Mouse (Mus musculus) MEL-GATA-1-ER (cell line): ENCODE measurements around the gene Cnn2.
A peak's percentile ranks its signal among the peaks of the same experiment; 100 is the strongest.

Experiments used
- DNase-seq: peaks from one replicate; pipeline ENCODE4 v3.0.0-alpha.2; 2012; ENCODE audit warnings: low read depth; ENCODE audit errors: extremely low read depth

Gene Cnn2

DNA sequence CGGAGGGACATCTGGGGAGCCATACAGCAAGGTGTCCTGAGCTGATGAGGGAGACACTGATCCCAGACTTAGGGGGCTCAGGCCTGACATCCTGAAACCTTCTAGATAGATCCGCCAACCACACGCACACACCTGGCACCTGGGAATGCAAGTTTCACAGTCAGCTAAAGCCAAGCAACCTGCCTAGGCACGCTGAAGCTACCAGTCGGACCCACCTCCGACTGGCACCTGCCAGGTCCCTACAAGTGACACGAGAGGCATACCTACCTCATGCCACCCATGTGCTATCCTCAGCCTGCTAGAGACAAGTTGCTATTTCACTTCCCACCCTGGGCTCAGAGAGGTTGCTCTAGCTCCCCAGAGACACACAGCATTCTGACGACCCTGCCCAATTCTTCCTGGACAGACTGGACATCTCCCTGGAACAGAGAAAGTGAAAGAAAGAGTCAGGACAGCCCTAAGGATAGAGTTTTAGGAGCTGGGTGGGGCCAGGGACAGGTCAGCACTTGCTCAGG lies 945 bp downstream of the Cnn2 start:
- DNase-seq: no peak

DNA sequence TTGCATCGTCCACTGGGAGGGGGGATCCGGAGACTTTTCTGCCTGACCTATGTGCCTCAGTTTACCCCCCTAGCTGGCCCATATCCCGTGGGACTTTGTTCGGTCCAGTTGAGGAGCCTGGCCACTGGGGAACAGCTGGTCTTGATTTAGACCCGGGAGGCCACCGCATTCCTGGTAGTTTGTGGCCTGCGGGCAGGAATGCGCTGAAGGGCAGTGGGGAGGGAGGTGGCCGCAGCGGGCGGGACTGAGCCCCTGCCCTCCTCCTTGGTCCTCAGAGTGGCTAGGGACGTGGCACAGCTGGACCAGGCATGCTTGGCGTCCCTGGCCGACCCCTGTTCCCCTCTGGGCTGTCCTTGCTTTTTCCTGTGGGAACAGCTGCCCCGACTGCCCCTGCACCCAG lies 1.5 kb downstream of the Cnn2 start:
- DNase-seq: no peak

DNA sequence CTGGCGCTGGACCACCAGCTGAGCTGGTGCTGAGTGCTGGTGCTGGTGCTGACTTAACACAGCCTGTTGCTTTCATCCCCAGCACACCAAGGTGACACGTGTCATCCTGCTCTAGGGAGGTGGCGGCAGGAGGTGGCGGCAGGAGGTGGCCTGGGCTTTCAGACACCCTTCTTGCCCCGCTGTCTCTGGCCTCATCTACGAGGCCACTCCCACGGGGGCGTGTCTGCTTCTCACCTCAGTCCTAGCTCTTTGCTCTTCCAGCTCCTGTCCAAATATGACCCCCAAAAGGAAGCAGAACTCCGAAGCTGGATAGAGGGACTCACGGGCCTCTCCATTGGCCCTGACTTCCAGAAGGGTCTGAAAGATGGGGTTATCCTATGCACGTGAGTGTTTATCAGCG lies 2.7 kb downstream of the Cnn2 start:
- no peak for DNase-seq

DNA sequence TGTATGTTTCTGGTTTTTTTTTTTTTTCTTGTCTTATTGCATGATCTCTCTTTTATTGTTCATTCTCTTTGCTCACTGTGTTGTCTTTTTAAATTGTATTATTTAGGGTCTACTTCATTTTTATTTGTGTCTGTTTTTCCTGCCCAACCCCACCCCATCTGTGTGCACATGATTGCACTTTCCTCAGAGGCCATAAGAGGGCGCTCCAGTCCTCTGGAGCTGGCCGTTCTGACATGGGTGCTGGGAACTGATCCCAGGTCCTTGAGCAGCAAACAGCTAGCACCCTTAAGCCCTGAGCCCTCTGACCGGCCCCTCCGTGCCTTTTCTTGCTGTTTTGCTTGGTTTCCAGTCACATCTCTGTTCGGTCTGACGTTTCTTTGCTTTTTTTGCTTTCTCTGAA lies 3.2 kb downstream of the Cnn2 start:
- no peak for DNase-seq

DNA sequence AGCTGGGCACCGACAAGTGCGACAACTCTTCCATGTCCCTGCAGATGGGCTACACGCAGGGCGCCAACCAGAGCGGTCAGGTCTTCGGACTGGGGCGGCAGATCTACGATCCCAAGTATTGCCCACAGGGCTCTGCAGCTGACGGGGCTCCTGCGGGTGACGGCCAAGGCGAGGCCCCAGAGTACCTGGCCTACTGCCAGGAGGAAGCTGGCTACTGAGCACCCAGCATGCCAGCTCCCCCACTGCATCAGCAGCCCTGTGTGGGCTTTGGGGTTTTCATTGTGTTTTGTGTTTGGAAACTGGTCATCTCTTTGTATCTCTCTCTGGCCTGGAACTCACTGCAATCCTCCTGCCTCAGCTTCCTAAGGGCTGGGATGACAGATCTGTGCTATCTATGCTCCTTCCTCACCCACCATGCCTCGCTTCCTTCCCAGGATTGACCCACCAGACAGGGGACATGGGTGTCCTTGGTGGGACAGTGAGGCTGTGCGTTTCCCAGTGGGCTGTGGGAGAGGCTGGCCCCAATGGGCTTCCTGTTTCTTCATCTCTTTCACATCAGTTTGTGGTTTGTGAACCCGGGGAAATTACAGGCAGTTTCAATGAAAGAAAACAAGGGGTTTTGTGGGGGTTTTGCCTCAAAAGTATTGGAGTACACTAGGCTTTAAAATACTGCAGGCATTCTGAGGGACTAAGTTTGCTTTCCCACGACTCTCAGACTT lies 6.2 kb downstream of the Cnn2 start:
- DNase-seq: no peak

DNA sequence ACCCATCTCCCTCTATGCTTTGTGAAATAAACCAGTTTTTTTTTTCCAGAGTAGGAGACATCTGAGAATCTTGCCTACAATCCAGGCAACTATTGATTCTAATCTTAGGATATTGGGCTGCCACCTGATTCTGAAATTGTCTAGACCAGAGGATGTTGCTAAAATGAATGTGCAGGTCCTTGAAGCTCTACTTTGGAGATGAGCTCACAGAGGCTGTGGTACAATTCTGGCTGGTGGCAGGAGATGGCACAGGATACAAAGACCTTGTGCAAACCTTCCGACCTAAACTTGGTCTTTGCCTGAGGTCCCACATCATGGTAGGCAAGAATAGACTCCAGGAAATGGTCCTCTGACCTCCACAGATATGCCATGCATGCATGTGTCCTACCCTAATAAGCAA lies 7.3 kb downstream of the Cnn2 start:
- DNase-seq: no peak

DNA sequence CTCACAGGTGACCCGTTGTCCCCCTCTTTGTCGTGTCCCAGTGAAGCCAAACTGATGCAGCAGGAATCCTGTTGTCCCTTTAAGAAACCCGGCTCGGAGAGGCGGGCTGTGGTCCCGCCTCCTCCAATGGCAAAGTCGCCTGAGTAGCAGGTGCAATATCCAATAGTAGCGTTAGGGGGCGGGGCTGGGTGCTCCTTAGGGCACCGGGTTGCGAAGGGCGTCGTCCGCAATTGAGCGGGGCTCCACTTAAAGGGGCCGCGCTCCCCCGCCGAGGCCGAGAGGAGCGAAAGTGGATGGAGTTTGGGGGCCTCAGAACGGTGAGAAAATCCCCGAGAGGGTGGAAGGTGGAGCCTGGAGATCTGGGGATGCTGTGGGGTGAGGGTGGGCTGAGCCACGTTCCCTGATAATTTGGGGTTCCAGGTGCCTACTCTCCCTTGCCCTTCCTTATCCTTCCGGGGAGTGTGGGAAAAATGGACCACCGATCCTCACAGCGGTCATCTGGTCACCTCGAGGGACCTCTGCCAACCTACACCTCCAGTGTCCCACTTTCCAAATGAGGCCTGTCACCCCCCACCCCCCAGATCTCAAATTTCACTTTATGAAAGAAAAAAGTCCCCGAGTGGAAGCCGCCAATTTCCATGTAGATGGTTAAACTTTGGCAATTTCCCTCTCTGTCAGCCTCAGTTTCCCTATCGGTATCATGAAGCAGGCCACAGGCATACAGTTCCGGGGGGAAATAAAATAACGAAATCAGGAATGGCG lies 8.1 kb downstream of the Cnn2 start, which contains the start of gene Abca7:
Gene Abca7 (plus strand): TSS at position 223 of the 762 bp plus-strand sequence.
- DNase-seq: peak; percentile 86

DNA sequence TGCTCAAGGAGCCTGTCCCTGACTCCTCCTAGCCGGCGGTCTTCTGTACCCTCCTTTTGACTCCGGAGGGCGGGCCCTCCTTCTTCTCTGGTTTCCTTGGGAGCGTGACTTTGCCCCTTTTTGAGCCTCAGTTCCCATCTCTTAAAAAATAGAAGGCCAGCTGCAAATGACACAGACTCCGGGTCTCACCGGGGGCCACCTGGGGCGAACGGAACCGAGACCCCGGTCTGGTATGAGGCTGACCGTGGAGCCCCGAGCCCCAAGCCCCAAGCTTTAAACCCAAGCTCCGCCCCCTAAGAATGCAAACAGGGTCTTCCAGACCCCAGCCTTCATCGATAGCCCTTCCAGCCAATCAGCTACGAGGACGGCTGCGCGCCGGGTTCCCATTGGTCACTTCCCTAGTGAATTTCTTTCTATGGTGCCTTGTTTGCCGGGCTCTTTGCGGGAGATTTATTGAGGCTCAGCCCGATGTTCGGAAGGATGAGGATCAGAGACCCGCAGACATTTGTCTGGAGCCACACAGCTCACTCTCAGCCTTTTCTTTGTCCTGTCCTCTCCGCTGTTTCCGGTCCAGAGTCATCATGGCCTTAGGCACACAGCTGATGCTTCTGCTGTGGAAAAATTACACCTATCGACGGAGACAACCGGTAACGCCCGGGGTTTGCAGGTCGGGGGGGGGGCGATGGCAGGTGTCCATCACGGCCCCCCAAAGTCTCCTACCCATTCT lies 8.8 kb downstream of the Cnn2 start:
- peak; percentile 80 for DNase-seq

DNA sequence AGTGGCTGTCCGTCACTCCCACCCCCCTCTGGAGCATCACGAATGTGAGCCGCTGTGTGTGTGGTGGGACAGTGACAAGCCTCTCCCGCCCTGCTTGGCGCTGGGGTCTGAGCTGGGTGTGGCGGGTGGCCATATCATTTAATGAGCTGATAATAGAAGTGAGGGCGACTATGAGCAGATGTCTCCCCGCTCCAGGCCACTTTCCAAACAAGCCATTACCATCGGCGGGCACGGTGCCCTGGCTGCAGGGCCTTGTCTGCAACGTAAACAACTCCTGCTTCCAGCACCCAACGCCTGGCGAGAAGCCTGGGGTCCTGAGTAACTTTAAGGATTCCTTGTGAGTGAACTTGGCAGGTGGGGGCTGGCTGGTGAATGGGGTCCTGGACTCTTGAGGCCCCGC lies 9.4 kb downstream of the Cnn2 start:
- no peak for DNase-seq

- no peak for DNase-seq
These were observed 13.6 kb downstream of the Cnn2 start for GRCm38 (mm10) chr10:80001945-80002344.

DNA sequence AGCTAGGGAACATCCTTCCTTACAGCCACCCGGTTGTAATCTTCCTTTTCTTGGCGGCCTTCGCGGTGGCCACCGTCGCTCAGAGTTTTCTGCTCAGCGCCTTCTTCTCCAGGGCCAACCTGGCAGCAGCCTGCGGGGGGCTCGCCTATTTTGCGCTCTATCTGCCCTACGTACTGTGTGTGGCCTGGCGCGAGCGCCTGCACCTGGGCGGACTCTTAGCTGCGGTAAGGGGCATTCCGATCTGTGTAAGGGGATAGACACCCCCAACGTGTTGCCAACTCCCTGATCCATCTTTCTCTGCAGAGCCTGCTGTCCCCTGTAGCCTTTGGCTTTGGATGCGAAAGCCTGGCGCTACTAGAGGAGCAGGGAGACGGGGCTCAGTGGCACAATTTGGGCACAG lies 14.4 kb downstream of the Cnn2 start:
- DNase-seq: no peak

DNA sequence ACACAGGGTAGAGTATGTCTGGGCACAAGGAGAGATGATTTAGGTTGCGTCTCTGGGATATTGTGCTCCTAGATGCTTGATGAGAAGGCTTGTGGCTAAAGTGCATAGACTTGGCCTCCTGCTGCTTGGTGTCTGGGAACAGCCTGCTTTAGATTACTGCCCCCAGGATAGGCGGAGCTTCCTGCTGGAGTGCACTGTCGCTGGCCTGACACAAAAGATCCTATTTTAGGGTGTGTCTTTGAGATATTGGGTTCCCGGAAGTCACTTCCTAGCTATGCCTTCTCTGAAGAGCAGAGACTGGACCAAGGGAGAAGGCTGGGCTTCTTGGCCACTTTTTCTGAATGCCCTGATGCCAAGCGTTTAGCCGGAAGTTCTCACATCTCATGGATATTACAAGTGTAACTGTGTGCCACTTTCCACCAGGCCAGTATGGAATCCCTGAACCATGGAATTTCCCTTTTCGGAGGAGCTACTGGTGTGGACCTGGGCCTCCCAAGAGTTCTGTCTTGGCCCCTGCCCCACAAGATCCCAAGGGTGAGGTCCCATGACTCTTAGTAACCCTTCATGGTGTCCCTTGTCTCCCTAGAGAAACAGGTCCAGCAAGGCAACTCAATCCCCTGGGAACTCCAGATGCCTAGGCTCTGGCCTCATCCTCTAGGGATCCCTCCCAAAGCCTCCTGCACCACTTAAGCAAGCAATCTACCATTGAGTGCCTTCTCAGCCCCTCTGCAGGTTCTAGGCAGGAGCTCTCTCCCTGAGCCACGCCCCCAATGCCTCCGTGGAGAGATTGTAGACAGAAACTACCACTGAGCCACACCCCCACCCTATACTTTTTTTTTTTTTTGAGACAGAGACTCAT lies 15.2 kb downstream of the Cnn2 start:
- peak; percentile 78 for DNase-seq

- no peak for DNase-seq
These were observed 15.9 kb downstream of the Cnn2 start for GRCm38 (mm10) chr10:80004233-80004705.

DNA sequence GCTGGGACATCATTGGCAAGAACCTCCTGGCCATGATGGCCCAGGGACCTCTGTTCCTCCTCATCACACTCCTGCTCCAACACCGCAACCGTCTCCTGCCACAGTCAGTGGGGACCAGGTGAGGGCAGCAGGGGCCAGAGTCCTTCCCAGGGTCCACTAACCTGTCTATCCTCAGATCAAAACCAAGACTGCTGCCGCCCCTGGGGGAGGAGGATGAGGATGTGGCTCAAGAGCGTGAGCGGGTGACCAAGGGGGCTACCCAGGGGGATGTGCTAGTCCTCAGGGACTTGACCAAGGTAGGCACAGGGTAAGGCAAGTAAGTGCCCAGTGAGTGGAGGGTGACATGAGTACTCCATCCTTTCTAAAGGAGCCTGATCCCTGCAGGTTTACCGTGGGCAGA lies 23.4 kb downstream of the Cnn2 start:
- DNase-seq: no peak

GRCm38 (mm10) chr10:80013609-80014008 lies 25.2 kb downstream of the Cnn2 start:
- no peak for DNase-seq

GRCm38 (mm10) chr10:80014484-80015290 lies 26.3 kb downstream of the Cnn2 start:
- DNase-seq: no peak

DNA sequence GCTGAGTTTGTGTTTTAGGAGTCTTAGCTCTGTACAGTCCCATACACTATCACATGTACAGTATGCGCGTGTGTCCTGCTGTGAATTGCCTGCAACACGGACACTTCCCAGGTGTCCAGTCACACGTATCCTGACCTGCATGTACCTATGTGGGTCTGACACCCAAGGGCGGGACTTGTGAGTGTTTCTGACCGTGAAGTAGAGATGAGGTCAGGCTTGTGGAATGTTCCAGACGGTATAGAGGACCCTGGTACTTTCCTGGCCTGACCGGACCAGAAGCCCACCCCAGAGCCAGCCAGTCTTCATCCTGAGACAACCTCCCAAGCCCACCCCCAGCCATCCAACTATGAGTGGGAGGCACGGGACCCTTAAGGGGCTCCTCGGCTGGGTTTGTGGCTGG lies 27.2 kb downstream of the Cnn2 start:
- no peak for DNase-seq

DNA sequence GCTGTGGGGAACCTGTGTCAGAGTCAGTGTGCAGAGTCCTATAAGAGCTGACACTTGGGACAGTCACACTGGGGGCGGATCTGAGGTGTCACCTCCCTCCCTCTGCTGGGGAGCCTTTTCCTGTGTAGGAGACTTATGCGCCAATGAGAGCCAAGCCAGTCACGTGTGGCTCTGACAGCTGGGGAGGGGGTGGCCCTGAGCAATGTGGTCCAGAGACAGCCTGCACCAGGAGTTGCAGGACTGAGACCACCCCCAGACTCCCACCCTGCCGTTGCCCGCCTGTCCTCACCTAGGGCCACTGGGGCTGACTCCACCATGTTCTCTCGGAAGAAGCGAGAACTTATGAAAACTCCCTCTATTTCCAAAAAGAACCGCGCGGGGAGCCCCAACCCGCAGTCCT lies 28.1 kb downstream of the Cnn2 start, which contains the start of gene Arhgap45:
Gene Arhgap45 (plus strand): TSS at position 143 of the 400 bp plus-strand sequence.
- DNase-seq: peak; percentile 84

GRCm38 (mm10) chr10:80016931-80017330 lies 28.5 kb downstream of the Cnn2 start:
- no peak for DNase-seq

DNA sequence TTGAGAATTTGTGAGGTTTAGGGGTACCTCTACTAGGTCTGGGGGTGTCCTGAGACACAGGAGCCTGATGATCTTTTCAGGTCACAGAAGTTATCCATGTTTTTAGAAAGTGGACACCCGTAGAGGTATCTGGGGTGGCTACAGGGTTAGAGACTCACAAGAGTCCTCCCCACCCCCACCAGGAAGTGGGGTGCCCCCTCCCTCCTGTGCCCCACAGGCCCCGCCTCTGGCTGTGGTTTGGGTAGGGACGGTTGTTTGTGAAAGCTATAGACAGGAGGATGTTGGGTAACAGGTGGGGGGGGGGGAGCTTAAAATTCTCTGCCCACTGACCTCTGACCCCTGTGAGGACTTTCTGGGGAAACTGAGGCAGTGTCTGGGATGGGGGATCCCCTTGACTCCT lies 29.0 kb downstream of the Cnn2 start:
- no peak for DNase-seq
